Mouse (Mus musculus): ENCODE measurements at regions not wholly inside any gene's neighbourhood (a gene's known extent, or its start where the extent isn't known, plus 50 kb on each side); places are given as distances from the start of the nearest gene placed in this dataset.

DNA sequence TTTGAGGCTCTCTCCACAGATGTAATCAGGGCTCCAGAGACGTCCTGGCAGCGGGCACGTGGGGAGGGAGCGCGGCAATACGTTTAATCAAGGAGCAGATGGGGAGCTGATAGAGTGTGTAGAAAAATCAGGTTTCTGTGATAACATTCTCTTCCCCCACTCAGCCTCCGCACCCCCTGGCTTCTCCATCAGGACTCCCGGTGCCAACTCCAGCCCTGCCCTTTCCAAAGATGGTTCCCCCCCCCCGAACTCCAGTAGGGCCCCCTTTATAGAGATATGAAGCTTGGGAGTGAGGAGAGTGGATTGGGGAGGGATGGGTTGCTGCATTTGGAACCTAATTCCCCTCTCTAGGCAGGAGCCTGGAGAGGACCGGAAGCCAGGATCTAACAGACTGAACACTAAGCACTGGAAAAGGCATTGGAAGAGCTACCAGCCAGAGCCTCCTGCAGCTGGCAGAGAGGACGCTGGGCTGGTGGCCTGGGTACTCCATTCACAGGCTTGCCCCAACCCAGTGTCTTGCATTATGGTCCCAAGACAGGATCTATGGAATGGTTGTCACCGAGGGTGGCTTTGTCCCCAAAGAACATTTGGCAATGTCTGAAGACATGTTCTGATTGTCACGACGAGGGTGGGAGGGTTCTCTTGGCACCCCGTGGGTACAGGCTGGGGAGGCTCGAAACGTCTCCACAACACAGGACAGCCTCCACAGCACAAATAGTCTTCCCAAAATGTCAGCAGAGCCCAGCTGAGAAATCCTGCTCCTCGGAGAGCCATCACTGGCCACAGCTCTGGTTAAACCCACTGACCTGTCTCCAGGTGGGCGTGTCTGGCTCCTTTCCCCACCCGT, 218.2 kb upstream of the Sdk2 start:
- intact Hi-C loops (cut with DNase I) = loop anchor here (5.0 kb wide), 3 partner anchors 78 to 352 kb away; no protein-coding TSS in a partner anchor
- DNase-seq = no peak

- intact Hi-C loops (cut with DNase I) = loop anchor here (2.0 to 5.0 kb wide), 4 partner anchors 76 to 418 kb away; no protein-coding TSS in a partner anchor
- peak; percentile 56 to 80 for DNase-seq
Observed at GRCm38 (mm10) chr11:114283208-114283607, 216.4 kb upstream of the Sdk2 start.

DNA sequence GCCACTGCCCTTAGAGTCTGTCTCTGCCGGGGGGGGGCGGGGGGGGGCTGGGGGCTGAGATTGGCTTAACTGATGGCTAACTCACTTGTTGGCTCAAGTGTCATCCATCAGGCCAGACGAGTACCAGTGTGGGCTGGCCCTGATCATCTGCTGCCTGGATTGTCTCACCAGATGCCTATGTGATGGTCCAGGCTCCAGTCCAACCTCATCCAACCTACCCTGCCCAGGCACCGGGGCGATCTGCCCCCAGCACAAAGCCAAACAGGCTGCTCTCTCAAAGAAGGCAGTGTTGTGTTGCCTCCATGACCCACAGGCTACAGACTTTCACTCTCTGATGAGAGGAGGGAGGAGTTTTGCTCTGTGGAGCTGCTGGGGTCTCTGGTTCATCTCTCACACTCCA, 215.7 kb upstream of the Sdk2 start:
- no peak for DNase-seq
- intact Hi-C loops (cut with DNase I) = loop anchor here (2.0 to 5.0 kb wide), 4 partner anchors 75 to 418 kb away; no protein-coding TSS in a partner anchor

GRCm38 (mm10) chr11:114281846-114282245, 215.0 kb upstream of the Sdk2 start:
- intact Hi-C loops (cut with DNase I) = loop anchor here (2.0 to 5.0 kb wide), 4 partner anchors 75 to 417 kb away; no protein-coding TSS in a partner anchor
- no peak for DNase-seq

- DNase-seq = no peak
- intact Hi-C loops (cut with DNase I) = loop anchor here (5.0 kb wide), 3 partner anchors 74 to 356 kb away; no protein-coding TSS in a partner anchor
Observed at GRCm38 (mm10) chr11:114281041-114281695, 214.3 kb upstream of the Sdk2 start.

GRCm38 (mm10) chr11:114277513-114278304, 210.9 kb upstream of the Sdk2 start:
- DNase-seq = no peak

GRCm38 (mm10) chr11:114270358-114271072, 203.7 kb upstream of the Sdk2 start:
- DNase-seq = no peak
- intact Hi-C loops (cut with DNase I) = no loop called here

More at GRCm38 (mm10) chr11:114277513-114278304, 210.9 kb upstream of the Sdk2 start:
- intact Hi-C loops (cut with DNase I) = no loop called here

DNA sequence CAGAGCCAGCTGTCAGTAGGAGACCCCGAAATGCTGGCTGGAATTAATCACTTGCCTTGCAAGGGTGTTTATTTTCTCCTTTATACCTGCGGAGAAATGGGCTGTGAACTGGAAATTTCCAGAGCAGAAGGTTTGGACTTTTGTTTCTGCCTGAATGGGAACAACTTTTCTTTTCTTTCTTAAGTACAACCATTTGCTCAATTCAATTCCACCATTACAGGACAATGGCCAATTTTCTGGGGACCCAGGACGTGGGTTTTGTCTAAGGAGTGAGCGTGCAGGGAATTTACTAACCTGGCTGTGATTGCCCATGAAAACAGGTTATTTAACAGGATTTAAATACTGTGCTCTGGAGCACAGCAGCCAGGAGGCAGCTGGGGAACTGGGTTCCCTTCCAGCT, 195.1 kb upstream of the Sdk2 start:
- DNase-seq = no peak
- intact Hi-C loops (cut with DNase I) = no loop called here

GRCm38 (mm10) chr11:114258218-114258617, 191.4 kb upstream of the Sdk2 start:
- no peak for DNase-seq
- intact Hi-C loops (cut with DNase I) = no loop called here

GRCm38 (mm10) chr11:114257756-114258155, 190.9 kb upstream of the Sdk2 start:
- intact Hi-C loops (cut with DNase I) = no loop called here
- DNase-seq = no peak

DNA sequence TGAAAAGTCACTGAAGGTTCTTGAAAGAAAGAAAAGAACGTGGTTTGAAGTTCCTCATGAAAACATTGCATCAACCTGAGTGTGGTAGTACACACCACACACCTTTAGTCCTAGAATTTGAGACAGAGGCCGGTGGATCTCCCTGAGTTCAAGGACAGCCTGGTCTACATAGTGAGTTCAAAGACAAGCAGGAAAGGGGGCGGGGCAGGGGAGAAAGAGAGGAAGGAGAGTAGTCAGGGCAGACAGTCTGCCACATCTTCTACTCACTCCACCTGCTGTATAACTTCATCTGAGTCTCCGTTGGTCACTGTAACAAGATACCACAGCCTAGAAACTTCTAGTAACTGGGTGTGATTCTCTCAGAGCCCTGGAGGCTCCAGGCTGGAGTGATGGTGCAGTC, 190.2 kb upstream of the Sdk2 start:
- DNase-seq = no peak
- intact Hi-C loops (cut with DNase I) = no loop called here

DNA sequence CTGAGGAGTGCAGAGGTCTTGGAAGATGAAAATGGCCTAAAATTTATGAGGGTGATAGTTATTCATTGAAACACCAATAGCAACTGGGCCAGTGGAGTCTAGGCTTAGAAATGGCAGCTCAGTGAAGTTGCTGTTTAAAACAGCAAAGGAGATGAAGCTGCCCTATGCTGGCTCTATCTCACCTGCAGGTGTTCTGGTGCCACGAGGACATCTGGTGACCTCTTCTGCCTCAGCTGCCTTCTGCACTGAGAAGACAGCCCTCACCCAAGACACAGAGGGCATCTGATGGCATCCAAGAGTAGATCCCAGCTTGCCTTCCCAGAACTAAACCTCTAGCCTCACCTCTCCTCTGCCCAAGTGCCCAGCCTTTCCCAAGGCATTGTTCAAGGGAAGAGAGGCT, 187.5 kb upstream of the Sdk2 start:
- intact Hi-C loops (cut with DNase I) = no loop called here
- no peak for DNase-seq

DNA sequence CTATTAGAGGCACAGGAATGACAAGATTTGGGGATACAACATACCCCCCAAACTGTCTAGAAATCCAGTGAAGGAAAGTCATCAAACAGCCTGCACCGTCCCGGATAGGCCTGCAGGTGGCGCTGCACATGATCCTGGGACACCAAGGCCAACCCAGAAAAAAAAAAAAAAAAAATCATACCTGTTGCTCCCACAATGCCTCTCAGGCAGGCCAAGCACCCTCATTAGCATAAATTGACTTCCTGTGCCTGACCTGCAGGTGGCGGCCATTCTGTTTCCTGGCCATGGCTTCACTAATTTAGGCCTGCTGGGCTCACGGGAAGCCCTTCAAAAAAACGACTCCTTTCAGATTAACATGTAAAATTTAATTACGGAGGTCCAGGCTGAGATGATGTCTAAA, 184.8 kb upstream of the Sdk2 start:
- intact Hi-C loops (cut with DNase I) = no loop called here
- no peak for DNase-seq

- intact Hi-C loops (cut with DNase I) = no loop called here
- no peak for DNase-seq
Observed at GRCm38 (mm10) chr11:114249215-114249614, 182.4 kb upstream of the Sdk2 start.

GRCm38 (mm10) chr11:114248261-114248898, 181.5 kb upstream of the Sdk2 start:
- DNase-seq = no peak
- intact Hi-C loops (cut with DNase I) = no loop called here

DNA sequence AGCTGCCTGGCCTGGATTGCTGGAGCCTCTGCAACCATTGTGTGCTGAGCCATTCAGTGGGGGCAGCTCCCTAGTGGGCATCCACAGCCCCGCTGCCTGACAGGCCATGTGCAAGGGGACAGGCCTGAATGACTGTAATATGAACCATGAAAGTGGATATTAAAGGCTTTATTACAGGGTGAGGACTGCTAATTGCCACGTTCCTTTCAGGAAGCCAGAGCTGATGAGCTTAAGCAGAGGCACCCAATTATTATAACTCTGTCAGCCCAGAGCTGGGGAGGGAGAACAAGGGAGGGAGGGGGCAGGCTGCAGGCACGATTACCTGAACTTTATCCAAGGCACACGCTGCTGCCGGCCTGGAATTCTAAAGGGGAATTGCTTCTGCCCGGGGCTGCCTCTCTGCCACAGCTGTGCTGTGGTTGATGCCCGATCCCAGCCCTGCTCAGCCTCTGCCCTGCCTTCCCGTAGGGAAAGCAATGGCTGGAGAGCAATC, 172.5 kb upstream of the Sdk2 start:
- intact Hi-C loops (cut with DNase I) = no loop called here
- DNase-seq = no peak

DNA sequence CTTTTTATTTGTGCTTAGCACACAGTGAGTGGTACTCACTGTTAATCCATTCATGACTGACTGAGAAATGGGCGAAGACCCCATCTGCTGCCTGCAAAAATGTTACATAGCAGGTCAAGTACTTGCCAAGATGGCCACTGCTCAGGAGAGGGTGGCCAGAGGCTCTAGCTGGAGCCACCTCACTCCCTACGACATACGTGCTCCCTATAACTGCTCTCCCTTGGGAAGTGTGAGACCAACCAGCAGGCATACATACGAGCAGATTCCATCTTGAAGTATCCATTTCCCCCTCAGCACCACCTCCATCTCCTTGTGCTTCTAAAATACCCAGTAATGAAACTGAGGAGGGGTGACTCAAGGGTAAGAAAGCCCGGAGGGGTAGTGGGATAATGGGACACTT, 172.0 kb upstream of the Sdk2 start:
- intact Hi-C loops (cut with DNase I) = no loop called here
- DNase-seq = no peak

- intact Hi-C loops (cut with DNase I) = no loop called here
- no peak for DNase-seq
Observed at GRCm38 (mm10) chr11:114238316-114238715, 171.5 kb upstream of the Sdk2 start.

GRCm38 (mm10) chr11:114234542-114234910, 167.7 kb upstream of the Sdk2 start:
- intact Hi-C loops (cut with DNase I) = no loop called here
- no peak for DNase-seq

Data from heart, postnatal 14 days (tissue).